Mouse (Mus musculus): ENCODE measurements around the gene Wdr54. TPM values are rescaled to one million over a fixed set of nuclear protein-coding genes. Genes with fewer than 3 reads are reported as not detected.

The Wdr54 gene
- polyA plus RNA-seq, 1 experiment: 34.1 TPM

GRCm38 (mm10) chr6:83142886-83143285 lies 13.3 kb downstream of the Wdr54 start:
- TF ChIP-seq CTCF (IDR thresholded peaks at IDR 0.05; ENCODE audit: extremely low read depth, insufficient read depth, low read length): no peak
- peak; percentile 46; the same call in 1 of the 2 replicates for TF ChIP-seq POLR2A (IDR thresholded peaks at IDR 0.05; ENCODE audit: extremely low read depth, insufficient read depth, low read length)
- peaks cover 2% of the 10 kb centered on the region for H3K4me1 ChIP-seq (ENCODE audit: control insufficient read depth, insufficient read depth, low read length)
- no peak overlapping the region for H3K27ac ChIP-seq (ENCODE audit: insufficient read depth, low read length)
- peak overlapping the region; percentile 73 for H3K4me3 ChIP-seq (ENCODE audit: insufficient read depth, low read length)

GRCm38 (mm10) chr6:83142211-83142731 lies 13.9 kb downstream of the Wdr54 start:
- Histone ChIP-seq H3K4me3 (ENCODE audit: insufficient read depth, low read length) (peak overlapping the region; percentile 73), H3K27ac (ENCODE audit: insufficient read depth, low read length) (peak overlapping the region; percentile 91), H3K4me1 (ENCODE audit: control insufficient read depth, insufficient read depth, low read length) (peaks cover 2% of the 10 kb centered on the region)
- TF ChIP-seq CTCF (IDR thresholded peaks at IDR 0.05; ENCODE audit: extremely low read depth, insufficient read depth, low read length) (no peak), POLR2A (IDR thresholded peaks at IDR 0.05; ENCODE audit: extremely low read depth, insufficient read depth, low read length) (peak; percentile 52)

DNA sequence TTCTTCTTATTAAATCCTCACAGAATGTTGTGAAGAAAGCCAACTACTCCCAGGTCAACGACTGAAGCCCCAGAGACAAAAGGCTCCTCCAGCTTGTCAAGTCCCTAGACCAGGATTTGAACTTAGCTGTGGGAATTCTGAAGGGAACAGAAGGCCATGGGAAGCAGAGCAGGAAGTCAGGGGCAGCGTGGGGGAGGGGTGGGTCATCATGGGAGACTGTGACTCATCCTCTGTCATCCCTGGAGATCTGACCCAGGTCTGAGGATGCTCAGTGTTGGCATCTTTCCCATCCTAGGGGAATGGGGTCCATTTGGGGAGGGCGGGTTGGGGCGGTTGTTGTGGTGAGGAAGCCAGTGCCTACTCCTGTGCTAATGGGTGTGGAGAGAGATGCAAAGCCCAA lies 14.6 kb downstream of the Wdr54 start:
- peak overlapping the region; percentile 73 for H3K4me3 ChIP-seq (ENCODE audit: insufficient read depth, low read length)
- TF ChIP-seq CTCF (IDR thresholded peaks at IDR 0.05; ENCODE audit: extremely low read depth, insufficient read depth, low read length): no peak
- H3K27ac ChIP-seq (ENCODE audit: insufficient read depth, low read length): peak overlapping the region; percentile 91
- peaks cover 2% of the 10 kb centered on the region for H3K4me1 ChIP-seq (ENCODE audit: control insufficient read depth, insufficient read depth, low read length)

GRCm38 (mm10) chr6:83140044-83140443 lies 16.2 kb downstream of the Wdr54 start:
- H3K27ac ChIP-seq (ENCODE audit: insufficient read depth, low read length): no peak overlapping the region
- no peak for TF ChIP-seq POLR2A (IDR thresholded peaks at IDR 0.05; ENCODE audit: extremely low read depth, insufficient read depth, low read length)
- TF ChIP-seq CTCF (IDR thresholded peaks at IDR 0.05; ENCODE audit: extremely low read depth, insufficient read depth, low read length): no peak
- H3K4me1 ChIP-seq (ENCODE audit: control insufficient read depth, insufficient read depth, low read length): no peaks in the 10 kb centered on the region; the same call in none of the 2 replicates
- no peak overlapping the region for H3K4me3 ChIP-seq (ENCODE audit: insufficient read depth, low read length)

GRCm38 (mm10) chr6:83138056-83138455 lies 18.1 kb downstream of the Wdr54 start:
- H3K4me1 ChIP-seq (ENCODE audit: control insufficient read depth, insufficient read depth, low read length): no peaks in the 10 kb centered on the region
- peak overlapping the region; percentile 94 for H3K27ac ChIP-seq (ENCODE audit: insufficient read depth, low read length)
- no peak for TF ChIP-seq POLR2A (IDR thresholded peaks at IDR 0.05; ENCODE audit: extremely low read depth, insufficient read depth, low read length)
- peak overlapping the region; percentile 54 for H3K4me3 ChIP-seq (ENCODE audit: insufficient read depth, low read length)

GRCm38 (mm10) chr6:83137576-83137950 lies 18.6 kb downstream of the Wdr54 start:
- Histone ChIP-seq H3K4me1 (ENCODE audit: control insufficient read depth, insufficient read depth, low read length) (no peaks in the 10 kb centered on the region), H3K27ac (ENCODE audit: insufficient read depth, low read length) (peak overlapping the region; percentile 94), H3K4me3 (ENCODE audit: insufficient read depth, low read length) (peak overlapping the region; percentile 54)
- TF ChIP-seq CTCF (IDR thresholded peaks at IDR 0.05; ENCODE audit: extremely low read depth, insufficient read depth, low read length) (no peak), POLR2A (IDR thresholded peaks at IDR 0.05; ENCODE audit: extremely low read depth, insufficient read depth, low read length) (no peak)

DNA sequence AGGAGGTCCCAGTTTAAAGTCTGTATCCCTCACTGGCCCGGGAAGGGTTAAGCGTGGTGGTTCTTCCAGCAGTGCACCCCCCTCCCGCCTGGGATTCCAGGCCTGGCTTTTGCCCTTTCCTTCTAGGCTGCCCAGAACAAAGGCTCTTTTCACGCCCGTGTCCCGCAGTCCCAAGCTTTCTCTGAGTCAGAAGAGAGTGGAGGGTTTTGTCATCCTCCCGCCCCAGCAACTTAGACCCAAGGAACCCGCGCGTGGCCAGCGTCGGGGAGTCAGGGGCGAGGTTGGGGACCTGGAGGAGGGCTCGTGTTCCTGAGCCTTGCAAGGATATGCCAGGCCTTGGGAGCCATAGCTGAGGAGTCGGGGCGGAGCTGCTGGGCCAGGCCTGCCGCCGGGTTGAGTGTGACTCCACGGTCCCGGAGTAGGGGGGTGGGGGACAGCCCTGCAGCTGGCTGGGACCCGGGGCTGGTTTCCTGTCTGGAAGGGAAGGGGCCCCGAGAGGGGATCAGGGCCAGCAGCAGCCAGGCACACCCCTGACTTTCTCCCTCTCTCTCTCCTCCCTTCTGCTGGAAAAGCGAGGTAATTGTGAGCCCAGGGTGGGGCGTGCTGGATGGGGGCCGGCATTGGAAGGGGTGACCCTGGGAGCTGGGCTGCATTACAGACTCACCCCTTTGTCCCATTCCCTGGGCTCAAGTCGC lies 19.2 kb downstream of the Wdr54 start:
- Histone ChIP-seq H3K4me3 (ENCODE audit: insufficient read depth, low read length) (peak overlapping the region; percentile 54), H3K27ac (ENCODE audit: insufficient read depth, low read length) (peak overlapping the region; percentile 89), H3K4me1 (ENCODE audit: control insufficient read depth, insufficient read depth, low read length) (no peaks in the 10 kb centered on the region)
- TF ChIP-seq POLR2A (IDR thresholded peaks at IDR 0.05; ENCODE audit: extremely low read depth, insufficient read depth, low read length) (no peak), CTCF (IDR thresholded peaks at IDR 0.05; ENCODE audit: extremely low read depth, insufficient read depth, low read length) (no peak)

GRCm38 (mm10) chr6:83136291-83136880 lies 19.8 kb downstream of the Wdr54 start:
- H3K27ac ChIP-seq (ENCODE audit: insufficient read depth, low read length): peak overlapping the region; percentile 89
- TF ChIP-seq POLR2A (IDR thresholded peaks at IDR 0.05; ENCODE audit: extremely low read depth, insufficient read depth, low read length) (no peak), CTCF (IDR thresholded peaks at IDR 0.05; ENCODE audit: extremely low read depth, insufficient read depth, low read length) (no peak)
- H3K4me1 ChIP-seq (ENCODE audit: control insufficient read depth, insufficient read depth, low read length): no peaks in the 10 kb centered on the region
- H3K4me3 ChIP-seq (ENCODE audit: insufficient read depth, low read length): peak overlapping the region; percentile 54

DNA sequence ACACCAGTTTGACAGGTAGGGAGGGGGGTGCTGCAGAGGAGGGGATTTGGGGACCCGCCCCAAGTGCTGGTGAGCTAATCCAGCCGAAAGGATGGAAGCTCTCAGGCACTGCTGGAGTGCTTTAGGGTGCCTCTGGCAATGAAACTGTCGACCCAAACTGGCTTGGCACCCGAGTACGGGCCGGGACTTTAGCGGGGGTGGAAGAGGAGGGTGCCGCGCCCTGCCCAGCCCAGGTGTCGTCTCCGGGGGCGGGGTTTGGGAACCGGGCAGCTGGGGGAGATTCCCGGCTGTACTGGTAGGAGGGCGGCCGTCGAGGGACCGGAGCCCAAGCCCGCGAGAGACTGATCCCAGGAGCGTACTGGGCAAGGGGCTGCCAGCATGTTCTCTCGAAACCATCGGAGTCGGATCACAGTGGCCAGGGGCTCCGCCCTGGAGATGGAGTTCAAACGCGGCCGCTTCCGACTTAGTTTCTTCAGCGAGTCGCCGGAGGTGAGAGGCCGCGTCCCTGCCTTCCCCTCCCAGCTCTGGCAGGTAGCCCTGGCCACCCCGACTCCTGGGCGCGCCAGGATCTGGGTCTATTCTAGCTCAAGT lies 20.5 kb downstream of the Wdr54 start:
- Histone ChIP-seq H3K4me3 (ENCODE audit: insufficient read depth, low read length) (peak overlapping the region; percentile 54), H3K27ac (ENCODE audit: insufficient read depth, low read length) (peak overlapping the region; percentile 89), H3K4me1 (ENCODE audit: control insufficient read depth, insufficient read depth, low read length) (no peaks in the 10 kb centered on the region)
- TF ChIP-seq CTCF (IDR thresholded peaks at IDR 0.05; ENCODE audit: extremely low read depth, insufficient read depth, low read length) (no peak), POLR2A (IDR thresholded peaks at IDR 0.05; ENCODE audit: extremely low read depth, insufficient read depth, low read length) (no peak)
